Mouse (Mus musculus) left cerebral cortex, postnatal 36 days (tissue): ENCODE data around the gene Gm42517. TPM values are rescaled to one million over a fixed set of nuclear protein-coding genes. Genes with fewer than 3 reads are reported as not detected.

Source experiments
- DNase-seq, 2 experiments: peaks; one replicate each; pipeline ENCODE4 v3.0.0; 2021 to 2022; ENCODE audit warnings: low spot score in 2 of 2, mixed read lengths in 1 of 2
- intact Hi-C: fragments of 180-260 bp; cut with DNase I; formaldehyde crosslinking; loops from one replicate; pipeline ENCODE4 v1.15.1; 2025
- total RNA-seq, 2 experiments: library from RNA; stranded (reverse); gene quantifications; 2 replicates each; pipeline ENCODE4 v1.2.3; 2021

Gene Gm42517
- 10 to 100 TPM; 62.2 to 69.6 TPM for total RNA-seq

DNA sequence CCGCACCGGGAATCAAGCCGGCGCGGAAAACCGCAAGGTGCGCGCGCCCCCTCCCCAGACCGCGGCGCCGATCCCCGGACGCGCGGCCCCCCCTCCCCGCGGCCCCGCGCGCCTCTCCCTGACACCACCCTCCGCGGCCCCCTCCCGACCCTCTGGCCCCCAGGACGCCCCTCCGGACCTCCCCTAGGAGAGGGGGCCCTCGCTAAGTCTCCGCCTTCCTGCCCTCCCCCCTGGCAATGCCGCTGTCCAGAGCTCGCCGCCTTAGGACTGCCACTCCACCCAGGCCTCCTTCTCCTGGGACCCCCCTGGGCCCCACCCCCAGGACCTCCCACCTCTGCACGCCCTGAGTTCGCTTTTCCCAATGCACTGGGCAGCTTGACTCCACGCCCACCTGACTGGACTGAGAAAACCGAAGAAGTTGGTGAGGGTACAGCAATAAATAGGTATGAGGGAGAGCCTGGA is at the start of gene Gm42517:
Gene Gm42517 (minus strand): TSS at position 52 of the 462 bp plus-strand sequence.
- intact Hi-C loops, result loop anchor here (5.0 to 10.0 kb wide), 4 partner anchors 64 to 1737 kb away; partner anchors contain the start of genes Atp5k, Gtpbp6, Mtf2 and Pcgf3
- peak; percentile 49 to 61 for DNase-seq

DNA sequence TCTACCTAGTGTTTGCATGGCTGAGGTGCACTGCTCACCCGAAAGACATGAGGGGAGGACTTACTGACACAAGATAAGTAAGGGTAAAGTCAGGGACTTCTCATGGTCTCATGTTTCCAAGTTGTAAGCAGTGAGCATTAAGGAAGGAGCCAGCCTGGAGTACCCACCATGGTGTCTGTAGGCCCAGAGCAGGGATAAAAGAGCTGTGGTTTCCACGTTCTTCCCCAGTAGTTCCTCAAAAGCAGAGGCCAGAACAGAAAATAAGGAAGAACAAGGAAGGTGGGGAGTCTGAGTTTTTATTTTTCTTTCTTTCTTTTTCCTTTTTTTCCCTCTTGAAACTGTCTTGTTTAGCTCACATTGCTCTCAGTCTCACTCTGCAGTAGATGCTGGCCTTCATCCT is 47.0 kb upstream of the Gm42517 start:
- intact Hi-C loops, result no loop called here
- DNase-seq, result no peak

DNA sequence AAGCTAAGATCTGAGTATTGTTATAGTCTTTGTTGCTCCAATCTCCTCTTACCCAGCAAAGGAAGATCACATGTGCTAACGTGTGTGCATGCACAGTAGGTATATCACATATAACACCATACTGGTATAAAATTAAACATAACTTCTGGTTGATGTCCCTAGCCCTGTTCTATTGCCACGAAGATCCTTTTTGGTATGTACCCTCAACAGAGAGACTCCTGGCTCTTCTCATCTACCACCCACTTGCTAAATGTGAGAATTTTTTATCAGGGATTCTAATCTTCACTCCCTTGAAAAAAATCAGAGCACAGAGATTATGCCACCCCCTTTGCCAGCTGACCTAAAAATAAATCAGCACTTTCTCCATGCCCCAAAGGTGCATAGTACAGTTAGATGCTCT is 39.3 kb upstream of the Gm42517 start:
- intact Hi-C loops, result no loop called here
- no peak for DNase-seq

DNA sequence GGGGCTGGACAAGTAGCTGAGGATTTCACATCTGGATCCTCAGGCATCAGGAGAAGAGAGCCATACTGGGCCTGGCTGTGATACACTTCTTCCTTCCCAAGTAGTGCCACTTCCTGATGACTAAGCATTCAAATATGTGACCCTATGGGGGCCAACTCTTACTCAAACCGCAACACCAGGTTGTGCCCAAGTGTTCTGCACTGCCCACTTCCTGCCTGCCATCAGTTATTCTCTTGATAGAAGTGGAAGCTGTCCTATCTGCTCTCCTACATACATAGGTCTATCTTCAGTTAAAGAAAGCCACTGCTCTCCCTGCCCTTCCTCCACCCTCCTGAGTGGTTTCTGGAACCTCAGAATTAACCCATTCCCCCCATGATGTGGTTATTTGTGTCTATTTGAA is 37.7 kb upstream of the Gm42517 start:
- no peak for DNase-seq
- intact Hi-C loops, result no loop called here

DNA sequence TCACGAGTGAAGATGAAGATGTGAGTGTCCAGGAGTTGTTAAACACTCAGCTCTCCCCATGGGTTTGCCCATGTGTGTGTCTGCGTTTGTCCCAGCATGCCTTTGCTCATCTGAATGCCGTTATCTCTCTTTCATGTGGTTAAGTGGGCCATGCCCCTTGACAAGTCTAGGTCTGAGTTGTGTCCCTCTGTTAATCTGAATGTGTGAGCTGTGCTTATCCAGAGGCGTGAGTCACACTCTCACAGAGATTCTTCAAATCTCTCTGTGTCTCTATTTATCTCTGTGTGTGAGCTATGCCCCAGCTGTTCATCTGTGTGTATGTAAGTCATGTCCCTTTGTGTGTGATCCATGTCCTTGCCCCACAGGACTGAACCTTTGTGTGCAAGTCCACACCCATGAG is 35.7 kb upstream of the Gm42517 start:
- intact Hi-C loops, result no loop called here
- no peak for DNase-seq

DNA sequence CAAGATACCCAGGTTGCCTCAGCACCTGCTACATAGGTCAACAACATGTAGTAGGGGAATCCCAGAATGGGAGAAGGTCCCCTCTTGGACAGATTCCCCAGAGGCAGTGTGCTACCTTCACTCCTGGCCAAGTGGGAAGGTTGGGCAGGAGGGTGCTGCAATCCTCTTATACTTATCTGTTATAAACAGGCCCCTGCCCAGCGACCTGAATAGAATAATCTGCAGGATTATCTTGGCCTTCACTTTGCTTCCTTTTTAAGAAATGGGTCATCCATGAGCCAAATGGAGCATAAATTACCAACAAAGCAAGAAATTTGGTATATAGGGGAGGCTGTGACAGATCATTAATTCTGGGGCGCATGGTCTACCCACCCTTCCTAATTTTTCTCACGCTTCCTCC is 22.0 kb upstream of the Gm42517 start:
- intact Hi-C loops, result no loop called here
- DNase-seq, result no peak

DNA sequence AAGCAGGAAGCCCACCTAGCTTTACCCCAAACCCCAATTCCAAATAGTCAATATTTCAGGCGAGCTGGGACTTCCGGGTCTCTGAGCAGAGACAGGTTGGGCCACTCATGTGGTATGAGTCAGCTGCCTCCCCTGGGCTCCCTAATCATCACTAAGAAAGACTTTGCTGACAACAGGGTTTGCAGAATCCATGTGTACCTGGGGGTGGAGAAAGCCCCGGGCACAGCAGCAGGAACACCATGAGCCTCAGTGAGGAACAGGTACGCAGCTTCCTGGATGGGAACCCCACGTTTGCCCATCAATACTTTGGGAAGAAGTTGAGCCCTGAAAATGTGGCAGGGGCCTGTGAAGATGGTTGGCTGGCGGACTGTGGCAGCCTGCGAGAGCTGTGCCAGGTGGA is 20.5 kb upstream of the Gm42517 start, which contains the start of gene Pde6b:
Gene Pde6b (plus strand): TSS at position 191 of the 400 bp plus-strand sequence.
- intact Hi-C loops, result no loop called here
- DNase-seq, result no peak

DNA sequence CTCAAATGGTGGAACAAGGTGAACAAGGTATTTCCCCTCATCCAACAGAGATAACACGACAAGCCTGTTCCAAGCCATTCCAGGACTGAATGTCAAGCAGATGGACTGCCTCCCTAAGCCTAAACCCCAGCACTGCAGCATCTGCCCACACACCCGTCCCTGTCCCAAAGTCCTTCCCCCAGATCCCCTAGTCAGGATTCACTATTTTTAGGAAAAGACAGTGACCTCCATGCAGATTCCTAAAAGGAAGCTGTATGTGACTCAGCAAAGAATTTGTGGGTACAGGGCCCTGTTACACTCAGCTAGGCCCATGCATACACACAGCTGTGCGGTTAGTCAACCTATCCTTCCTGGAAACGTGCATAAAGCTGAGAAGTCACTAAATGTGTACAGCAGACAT is 18.7 kb upstream of the Gm42517 start:
- DNase-seq, result peak; percentile 29 to 30

DNA sequence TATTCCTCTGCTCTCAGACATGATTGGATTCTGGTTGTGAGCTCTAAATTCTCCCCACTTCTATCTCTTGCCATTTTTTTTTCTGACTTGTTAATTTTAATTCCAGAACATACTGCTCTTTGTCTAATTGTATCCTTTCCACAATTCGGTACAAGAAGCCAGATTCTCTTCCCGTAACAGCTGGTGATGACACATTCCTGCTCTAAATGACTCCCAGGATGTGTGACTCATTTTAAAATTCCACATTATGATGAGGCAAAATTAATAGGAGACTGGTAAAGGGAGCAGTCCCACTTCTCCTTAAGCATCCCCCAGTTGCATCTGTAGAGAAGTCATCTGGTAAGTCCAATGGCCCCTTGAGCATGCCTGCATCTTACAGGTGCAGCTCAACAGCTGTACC is 17.9 kb upstream of the Gm42517 start:
- intact Hi-C loops, result no loop called here
- DNase-seq, result peak; percentile 24 to 34

More for the DNA sequence above, 18.7 kb upstream of the Gm42517 start:
- intact Hi-C loops, result no loop called here

DNA sequence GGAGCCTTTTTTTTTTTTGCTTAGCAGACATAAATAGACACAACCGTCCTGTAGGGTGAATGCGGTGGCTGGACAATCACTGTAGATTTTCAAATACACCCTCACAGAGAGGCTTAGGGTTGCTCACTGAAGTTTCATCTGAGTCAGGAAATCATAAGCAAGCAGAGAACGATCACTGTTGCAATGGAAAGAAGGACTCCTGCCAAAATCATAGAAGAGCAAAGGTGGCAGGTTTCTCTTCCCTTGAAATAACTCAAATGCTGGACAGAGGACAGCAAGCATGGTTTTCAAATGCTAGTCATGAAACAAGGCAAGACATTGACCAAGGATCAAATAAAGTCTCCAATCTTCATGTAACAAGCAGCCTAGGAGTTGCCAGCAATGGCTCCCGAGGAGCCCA is 10.6 kb upstream of the Gm42517 start:
- no peak for DNase-seq
- intact Hi-C loops, result no loop called here

DNA sequence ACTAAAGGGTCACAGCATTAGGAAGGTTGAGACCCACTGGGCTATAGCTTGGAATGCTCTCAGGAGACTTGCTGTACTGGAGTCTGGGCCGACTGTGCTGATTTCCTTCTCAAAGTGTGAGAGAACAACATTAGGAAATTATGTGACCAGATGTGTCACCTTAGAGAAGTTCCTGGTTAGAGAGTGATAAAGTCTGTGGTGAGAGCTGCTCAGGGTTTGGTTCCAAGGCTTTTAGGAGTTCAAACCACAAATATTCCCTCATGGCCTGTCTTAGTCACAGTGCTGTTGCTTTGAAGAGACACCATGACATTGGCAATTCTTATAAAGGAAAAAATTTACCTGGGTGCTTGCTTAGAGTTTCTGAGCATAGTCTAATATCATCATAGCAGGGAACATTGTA is 8.3 kb upstream of the Gm42517 start:
- no peak for DNase-seq
- intact Hi-C loops, result no loop called here

DNA sequence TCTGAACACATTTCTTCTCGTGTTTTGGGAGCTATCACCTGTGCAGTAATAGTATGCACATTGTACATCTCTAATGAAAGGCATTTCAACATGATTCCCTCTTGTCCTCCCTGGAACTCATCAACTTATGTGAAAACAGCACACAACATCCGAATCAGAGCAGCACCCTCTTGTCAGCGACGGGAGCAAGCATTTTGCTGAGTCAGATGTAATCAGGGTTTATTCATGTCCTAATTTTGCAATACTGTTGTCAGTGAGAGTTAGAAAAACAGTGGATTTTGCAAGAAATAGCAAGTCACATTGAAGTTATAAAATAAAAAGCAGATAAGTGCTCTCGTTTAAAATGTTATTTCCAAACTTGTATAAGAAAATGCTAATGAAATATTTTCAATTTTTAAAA is 6.4 kb upstream of the Gm42517 start:
- intact Hi-C loops, result no loop called here

DNA sequence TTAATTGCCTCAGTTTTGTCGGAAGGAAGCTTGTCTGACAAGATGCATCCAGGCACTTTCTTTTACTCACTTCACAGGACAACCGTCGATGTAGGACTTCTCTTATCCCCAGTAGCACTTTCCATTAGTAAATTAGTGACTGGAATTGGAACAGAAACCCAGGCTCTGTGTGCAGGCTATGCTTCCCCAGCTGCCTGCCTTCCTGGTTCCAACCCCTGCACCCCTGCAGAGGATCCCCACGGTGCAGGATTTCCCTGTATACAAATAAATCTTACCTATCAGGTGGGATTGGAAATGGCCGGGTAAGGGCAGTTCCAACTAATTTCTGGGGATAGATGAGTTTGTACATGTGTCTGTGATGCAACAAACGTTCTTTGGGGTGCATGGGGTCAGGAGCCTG is 2.2 kb upstream of the Gm42517 start:
- intact Hi-C loops, result loop anchor here (5.0 to 10.0 kb wide), 4 partner anchors 62 to 1735 kb away; partner anchors contain the start of genes Atp5k, Gtpbp6, Mtf2 and Pcgf3

More for the DNA sequence above, 6.4 kb upstream of the Gm42517 start:
- no peak for DNase-seq

DNA sequence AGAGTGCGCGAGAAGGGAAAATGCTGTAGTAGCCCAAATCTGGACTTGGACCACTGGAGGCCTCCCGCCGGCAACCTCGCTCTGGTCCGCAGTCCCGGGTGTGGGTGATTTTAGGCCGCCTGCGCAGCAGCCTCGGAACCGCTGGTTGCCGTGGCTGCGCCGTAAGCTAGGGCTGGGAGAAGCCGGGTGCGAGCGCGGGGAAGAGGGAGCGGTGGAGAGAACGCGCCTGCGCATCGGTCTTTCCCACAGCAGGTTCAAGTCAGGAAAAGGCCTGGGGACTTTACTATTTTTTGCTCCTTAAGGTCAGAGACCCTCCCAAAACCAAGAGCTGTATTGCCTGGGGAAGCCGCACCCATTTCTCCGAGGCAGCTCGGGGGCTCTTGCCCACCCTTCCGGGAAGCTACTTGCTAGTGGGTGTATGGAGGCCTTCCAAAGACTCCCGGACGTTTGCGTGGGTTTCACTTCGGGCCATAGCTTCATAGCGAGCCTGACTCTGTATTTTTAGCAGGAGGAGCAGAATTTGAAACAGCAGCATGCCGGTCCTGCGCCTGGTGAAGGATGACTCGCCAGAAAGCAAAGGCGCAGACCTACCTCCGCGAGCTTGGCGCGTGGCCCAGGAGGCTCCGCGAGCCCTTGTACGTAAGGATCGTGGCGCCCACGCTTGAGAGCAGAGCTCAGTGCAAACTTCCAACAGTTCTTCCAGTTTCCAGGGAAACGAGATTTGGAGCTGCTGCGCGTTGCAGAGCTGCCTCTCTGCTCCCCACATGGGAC is 1.3 kb upstream of the Gm42517 start:
- peak; percentile 92 to 94 for DNase-seq
- intact Hi-C loops, result loop anchor here (5.0 to 10.0 kb wide), 4 partner anchors 63 to 1736 kb away; partner anchors contain the start of genes Atp5k, Gtpbp6, Mtf2 and Pcgf3

More for the DNA sequence above, 2.2 kb upstream of the Gm42517 start:
- DNase-seq, result no peak

DNA sequence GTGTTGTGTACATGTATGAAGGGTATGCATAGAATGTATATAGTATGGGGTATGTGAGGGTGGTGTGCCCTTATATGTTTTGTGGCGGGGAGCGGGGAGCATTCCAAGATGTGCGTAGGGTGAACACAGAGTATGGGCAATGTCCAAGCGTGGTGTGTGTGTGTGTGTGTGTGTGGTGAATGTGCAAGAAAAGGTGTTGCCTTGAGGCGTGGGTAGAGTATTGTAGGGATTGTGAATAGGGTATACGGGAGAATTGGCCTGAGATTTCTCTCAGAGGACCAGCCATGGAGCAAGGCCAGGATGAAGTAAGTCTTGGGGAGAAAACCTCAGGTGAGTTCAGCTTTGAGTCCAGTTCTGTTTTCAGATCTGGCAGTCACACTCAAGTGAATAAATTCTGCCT is 724 bp upstream of the Gm42517 start:
- intact Hi-C loops, result loop anchor here (5.0 to 10.0 kb wide), 4 partner anchors 64 to 1736 kb away; partner anchors contain the start of genes Atp5k, Gtpbp6, Mtf2 and Pcgf3
- no peak for DNase-seq

DNA sequence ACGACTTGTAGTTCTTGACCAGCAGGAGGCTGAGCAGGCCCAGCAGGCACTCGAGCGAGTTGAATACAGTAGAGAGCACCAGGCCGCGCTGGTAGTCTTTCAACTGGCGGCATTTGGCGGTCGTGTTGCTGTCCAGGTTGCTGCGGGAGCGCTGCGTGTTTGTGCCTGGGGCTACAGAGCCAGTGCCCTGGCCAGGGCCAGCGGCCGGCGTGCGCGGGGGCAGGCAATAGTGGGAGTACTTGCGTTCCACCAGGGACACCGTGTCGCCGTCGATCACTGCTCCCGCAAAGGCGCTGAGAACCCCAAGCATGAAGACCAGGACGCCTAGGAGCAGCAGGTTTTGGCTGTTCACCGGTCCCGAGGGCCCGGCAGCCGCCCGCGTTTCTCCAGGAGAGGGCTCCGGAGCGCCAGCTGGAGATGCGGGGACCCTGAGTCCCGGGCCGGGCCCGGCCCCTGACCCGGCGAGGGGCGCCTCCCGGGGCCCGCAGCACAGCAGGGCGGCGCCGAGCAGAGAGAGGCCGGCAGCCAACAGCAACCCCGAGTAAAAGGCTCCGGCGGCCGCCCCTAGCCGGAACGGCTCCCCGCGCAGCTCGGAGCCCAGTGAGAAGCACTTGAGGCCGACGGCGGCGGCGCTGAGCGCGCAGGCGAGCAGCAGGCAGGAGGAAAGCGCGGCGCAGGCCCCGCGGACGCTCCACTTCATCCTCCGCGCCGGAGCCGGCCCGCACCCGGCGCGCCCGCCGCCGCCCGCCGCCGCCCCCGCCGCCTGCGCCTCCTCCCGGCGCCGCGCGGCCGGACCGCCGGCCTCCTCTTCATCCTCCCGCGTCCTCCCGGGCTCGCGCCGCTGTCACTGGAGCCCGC is 509 bp downstream of the Gm42517 start:
- DNase-seq, result peak; percentile 66 to 73
- intact Hi-C loops, result loop anchor here (5.0 to 10.0 kb wide), 4 partner anchors 65 to 1738 kb away; partner anchors contain the start of genes Atp5k, Gtpbp6, Mtf2 and Pcgf3

DNA sequence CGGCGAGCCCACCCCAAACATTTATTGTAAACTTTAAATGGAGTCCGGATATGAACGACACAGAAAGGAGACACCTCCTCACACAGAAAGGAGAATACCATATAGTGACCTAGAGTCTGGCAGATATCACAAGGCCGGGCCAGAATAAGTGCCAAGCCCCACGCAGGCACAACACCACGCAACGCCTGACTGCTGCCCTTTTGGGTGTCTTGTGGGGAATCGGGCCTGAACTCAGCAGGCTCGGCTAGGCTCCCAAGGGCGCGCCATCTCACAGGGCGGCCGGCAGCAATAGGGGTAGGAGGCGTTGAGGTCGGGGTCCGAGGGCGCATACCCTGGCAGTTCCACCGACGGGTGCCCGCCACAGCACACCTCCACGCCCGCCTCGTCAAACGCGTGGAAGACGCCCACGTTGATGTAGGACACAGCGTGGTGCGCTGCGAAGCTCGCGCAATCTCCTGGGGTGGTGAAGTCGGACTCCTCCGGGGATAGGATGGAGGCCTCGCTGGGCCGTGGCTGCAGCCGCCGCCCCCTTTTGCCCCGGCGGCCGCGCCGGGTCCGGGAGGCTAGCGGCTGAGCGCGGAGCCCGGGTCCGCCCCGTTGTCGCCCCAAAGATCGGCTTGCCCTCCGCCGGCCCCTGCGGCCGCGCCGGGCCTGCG is 1.3 kb downstream of the Gm42517 start:
- peak in 1 of 2 experiments; percentile 48 for DNase-seq
- intact Hi-C loops, result loop anchor here (5.0 to 10.0 kb wide), 4 partner anchors 66 to 1738 kb away; partner anchors contain the start of genes Atp5k, Gtpbp6, Mtf2 and Pcgf3

DNA sequence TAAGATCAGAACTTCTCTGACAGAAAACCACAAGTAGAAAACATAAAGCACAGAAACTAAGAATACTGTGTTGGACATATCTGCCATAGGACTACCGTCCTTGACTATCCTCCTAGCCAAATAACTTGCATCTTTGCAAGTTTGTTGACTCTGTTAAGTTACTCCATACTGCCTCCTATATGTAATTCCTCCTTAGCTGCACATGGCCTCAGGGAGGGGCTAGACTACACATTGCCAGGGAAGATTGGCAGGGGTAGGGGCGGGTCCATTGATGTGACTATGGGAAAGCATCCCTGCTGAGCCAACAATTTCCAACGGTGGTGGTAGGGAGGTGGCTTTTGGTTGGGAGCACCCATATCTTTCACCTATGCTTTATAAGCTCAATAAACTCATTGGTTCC is 5.4 kb downstream of the Gm42517 start:
- no peak for DNase-seq
- intact Hi-C loops, result loop anchor here (10.0 kb wide), 1 partner anchor 1742 kb away; the partner anchor contains the start of gene Gtpbp6

DNA sequence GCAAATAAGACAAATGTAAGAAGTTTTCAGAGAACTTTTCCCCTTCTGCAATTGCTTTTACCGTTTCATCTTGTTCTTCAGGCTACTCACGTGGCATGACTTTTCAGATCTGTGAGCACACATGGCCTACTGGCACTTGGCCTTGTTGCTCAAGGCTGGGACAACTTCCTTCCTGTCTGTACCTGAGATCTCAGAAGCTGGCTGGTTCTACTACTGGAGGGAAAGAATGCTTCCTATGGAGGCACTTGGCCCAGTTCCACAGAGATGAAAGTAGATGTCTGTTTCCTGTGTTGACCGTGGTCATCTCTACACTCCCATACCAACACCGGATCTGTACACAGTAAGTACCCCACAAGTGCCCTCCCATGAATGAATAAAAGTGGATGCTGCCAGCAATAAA is 7.5 kb downstream of the Gm42517 start:
- intact Hi-C loops, result loop anchor here (10.0 kb wide), 1 partner anchor 1745 kb away; the partner anchor contains the start of gene Gtpbp6
- DNase-seq, result no peak
